Mouse (Mus musculus): ENCODE data around the gene Mageb1. TPM values are rescaled to one million over a fixed set of nuclear protein-coding genes. Genes with fewer than 3 reads are reported as not detected.
"Not testable (repeated sequence)": the region's sequence is repeated elsewhere in the genome, so short reads cannot be mapped to it uniquely, and the experiment has no call there.

The Mageb1 gene
- not detected in 2 replicates for polyA plus RNA-seq (2015; fragmentation: Nextera tagmentation; extraction: Ambion mirVana)

GRCm38 (mm10) chrX:92016233-92016632, at the start of gene Mageb1:
Mageb1 (minus strand) TSS chrX:92016333.
- 36% methylated on average over 1 of the region's 1 CpGs for WGBS
- not testable (repeated sequence) for H3K4me2 ChIP-seq (replicated peaks); H3K27me3 ChIP-seq; ATAC-seq (replicated peaks); H3K4me3 ChIP-seq; H3K4me1 ChIP-seq; H3K27ac ChIP-seq (replicated peaks); H3K36me3 ChIP-seq; H3K9ac ChIP-seq (replicated peaks); H3K9me3 ChIP-seq

Other genes starting within 250 kb of the Mageb1 start
- gene Mageb5, start 233.3 kb downstream of the Mageb1 start, polyA plus RNA-seq (2015; fragmentation: Nextera tagmentation; extraction: Ambion mirVana) = not detected in 2 replicates